Mouse (Mus musculus): Measurements from ENCODE around the gene Rpl9-ps1.

GRCm38 (mm10) chr11:83634425-83634824 is 11.0 kb downstream of the Rpl9-ps1 start:
- no peak for TF ChIP-seq GATA1 (IDR thresholded peaks at IDR 0.05; ENCODE audit: low read length)
- no peak for TF ChIP-seq TAL1 (IDR thresholded peaks at IDR 0.05; ENCODE audit: low read length)
